Mouse (Mus musculus): ENCODE measurements around the gene Smurf2. TPM values are rescaled to one million over a fixed set of nuclear protein-coding genes. Genes with fewer than 3 reads are reported as not detected.

The Smurf2 gene
- polyA plus RNA-seq, 1 experiment from 2014 or later, result 17.4 TPM

- Histone ChIP-seq H3K4me3 (replicated peaks) (no peak overlapping the region), H3K4me2 (replicated peaks) (no peak overlapping the region), H3K27me3 (no peaks in the 10 kb centered on the region), H3K9ac (replicated peaks) (no peak overlapping the region), H3K27ac (no peak overlapping the region), H3K4me1 (replicated peaks) (0 out of 2 replicates have a peak, but pooled peaks cover 6% of the 10 kb centered on the region), H3K36me3 (no peaks in the 10 kb centered on the region), H3K9me3 (no peaks in the 10 kb centered on the region)
- 93% methylated on average over 2 of the region's 2 CpGs for WGBS
- no peak for ATAC-seq
Measured at GRCm38 (mm10) chr11:106896561-106897168, 23.9 kb downstream of the Smurf2 start.

GRCm38 (mm10) chr11:106883656-106884055 lies 36.9 kb downstream of the Smurf2 start:
- Histone ChIP-seq H3K27ac (no peak overlapping the region), H3K36me3 (no peaks in the 10 kb centered on the region), H3K9me3 (no peaks in the 10 kb centered on the region), H3K4me3 (replicated peaks) (no peak overlapping the region), H3K27me3 (no peaks in the 10 kb centered on the region), H3K4me2 (replicated peaks) (no peak overlapping the region), H3K4me1 (replicated peaks) (peaks cover 6% of the 10 kb centered on the region), H3K9ac (replicated peaks) (no peak overlapping the region)
- no peak for ATAC-seq
- WGBS, result 95% methylated on average over 1 of the region's 1 CpGs

- Histone ChIP-seq H3K27me3 (no peaks in the 10 kb centered on the region), H3K9me3 (no peaks in the 10 kb centered on the region), H3K4me2 (replicated peaks) (no peak overlapping the region), H3K27ac (no peak overlapping the region), H3K9ac (replicated peaks) (no peak overlapping the region), H3K36me3 (peaks cover 16% of the 10 kb centered on the region), H3K4me1 (replicated peaks) (no peaks in the 10 kb centered on the region), H3K4me3 (replicated peaks) (no peak overlapping the region)
- no peak for ATAC-seq
- 91% methylated on average over 6 of the region's 6 CpGs for WGBS
Measured at GRCm38 (mm10) chr11:106872650-106873049, 47.9 kb downstream of the Smurf2 start.

GRCm38 (mm10) chr11:106851438-106851837 lies 69.1 kb downstream of the Smurf2 start:
- ATAC-seq, result no peak
- WGBS, result 53% methylated on average over 2 of the region's 2 CpGs
- no peak overlapping the region for H3K4me3 ChIP-seq (replicated peaks)
- H3K4me2 ChIP-seq (replicated peaks), result no peak overlapping the region
- no peak overlapping the region for H3K9ac ChIP-seq (replicated peaks)
- H3K36me3 ChIP-seq, result peaks cover 35% of the 10 kb centered on the region
- H3K9me3 ChIP-seq, result no peaks in the 10 kb centered on the region
- no peaks in the 10 kb centered on the region for H3K4me1 ChIP-seq (replicated peaks)
- H3K27me3 ChIP-seq, result no peaks in the 10 kb centered on the region
- H3K27ac ChIP-seq, result no peak overlapping the region

GRCm38 (mm10) chr11:106842002-106842401 lies 78.5 kb downstream of the Smurf2 start:
- no peaks in the 10 kb centered on the region for H3K9me3 ChIP-seq
- 96% methylated on average over 3 of the region's 3 CpGs for WGBS
- no peak overlapping the region for H3K4me2 ChIP-seq (replicated peaks)
- no peak overlapping the region for H3K9ac ChIP-seq (replicated peaks)
- no peak overlapping the region for H3K4me3 ChIP-seq (replicated peaks)
- peaks cover 56% of the 10 kb centered on the region for H3K36me3 ChIP-seq
- H3K27ac ChIP-seq, result no peak overlapping the region
- H3K4me1 ChIP-seq (replicated peaks), result no peaks in the 10 kb centered on the region
- H3K27me3 ChIP-seq, result no peaks in the 10 kb centered on the region
- ATAC-seq, result no peak

GRCm38 (mm10) chr11:106828079-106828478 lies 92.4 kb downstream of the Smurf2 start:
- no peak overlapping the region for H3K9ac ChIP-seq (replicated peaks)
- H3K4me3 ChIP-seq (replicated peaks), result no peak overlapping the region
- peaks cover 74% of the 10 kb centered on the region for H3K36me3 ChIP-seq
- 100% methylated on average over 7 of the region's 7 CpGs for WGBS
- no peaks in the 10 kb centered on the region for H3K4me1 ChIP-seq (replicated peaks)
- H3K27ac ChIP-seq, result no peak overlapping the region
- no peak overlapping the region for H3K4me2 ChIP-seq (replicated peaks)
- no peak for ATAC-seq
- no peaks in the 10 kb centered on the region for H3K27me3 ChIP-seq
- no peaks in the 10 kb centered on the region for H3K9me3 ChIP-seq

- Histone ChIP-seq H3K36me3 (peaks cover 71% of the 10 kb centered on the region), H3K27me3 (no peaks in the 10 kb centered on the region), H3K4me2 (replicated peaks) (no peak overlapping the region), H3K9me3 (no peaks in the 10 kb centered on the region), H3K4me1 (replicated peaks) (no peaks in the 10 kb centered on the region), H3K4me3 (replicated peaks) (no peak overlapping the region), H3K9ac (replicated peaks) (no peak overlapping the region), H3K27ac (no peak overlapping the region)
- WGBS, result 95% methylated on average over 10 of the region's 10 CpGs
- ATAC-seq, result no peak
Measured at GRCm38 (mm10) chr11:106824403-106824802, 96.1 kb downstream of the Smurf2 start.

- Histone ChIP-seq H3K4me3 (replicated peaks) (no peak overlapping the region), H3K27ac (no peak overlapping the region), H3K4me2 (replicated peaks) (no peak overlapping the region), H3K9me3 (no peaks in the 10 kb centered on the region), H3K9ac (replicated peaks) (no peak overlapping the region), H3K36me3 (peaks cover 74% of the 10 kb centered on the region), H3K4me1 (replicated peaks) (0 out of 2 replicates have a peak, but pooled peaks cover 3% of the 10 kb centered on the region), H3K27me3 (no peaks in the 10 kb centered on the region)
- ATAC-seq, result no peak
- 91% methylated on average over 8 of the region's 8 CpGs for WGBS
Measured at GRCm38 (mm10) chr11:106823741-106824140, 96.8 kb downstream of the Smurf2 start.

GRCm38 (mm10) chr11:106822911-106823310 lies 97.6 kb downstream of the Smurf2 start:
- H3K27me3 ChIP-seq, result no peaks in the 10 kb centered on the region
- no peak overlapping the region for H3K27ac ChIP-seq
- no peaks in the 10 kb centered on the region for H3K9me3 ChIP-seq
- H3K9ac ChIP-seq (replicated peaks), result no peak overlapping the region
- peaks cover 10% of the 10 kb centered on the region for H3K4me1 ChIP-seq (replicated peaks)
- no peak overlapping the region for H3K4me2 ChIP-seq (replicated peaks)
- 86% methylated on average over 5 of the region's 5 CpGs for WGBS
- ATAC-seq, result no peak
- no peak overlapping the region for H3K4me3 ChIP-seq (replicated peaks)
- peaks cover 73% of the 10 kb centered on the region for H3K36me3 ChIP-seq

GRCm38 (mm10) chr11:106822491-106822890 lies 98.0 kb downstream of the Smurf2 start:
- H3K4me3 ChIP-seq (replicated peaks), result no peak overlapping the region
- H3K27me3 ChIP-seq, result no peaks in the 10 kb centered on the region
- H3K4me1 ChIP-seq (replicated peaks), result peaks cover 10% of the 10 kb centered on the region
- H3K4me2 ChIP-seq (replicated peaks), result no peak overlapping the region
- H3K9ac ChIP-seq (replicated peaks), result no peak overlapping the region
- WGBS, result 93% methylated on average over 8 of the region's 8 CpGs
- H3K9me3 ChIP-seq, result no peaks in the 10 kb centered on the region
- no peak for ATAC-seq
- no peak overlapping the region for H3K27ac ChIP-seq
- peaks cover 73% of the 10 kb centered on the region for H3K36me3 ChIP-seq

- peaks cover 10% of the 10 kb centered on the region for H3K4me1 ChIP-seq (replicated peaks)
- no peak overlapping the region for H3K27ac ChIP-seq
- 88% methylated on average over 6 of the region's 6 CpGs for WGBS
- H3K9ac ChIP-seq (replicated peaks), result no peak overlapping the region
- H3K36me3 ChIP-seq, result peaks cover 74% of the 10 kb centered on the region
- H3K27me3 ChIP-seq, result no peaks in the 10 kb centered on the region
- H3K4me2 ChIP-seq (replicated peaks), result no peak overlapping the region
- ATAC-seq, result no peak
- H3K9me3 ChIP-seq, result no peaks in the 10 kb centered on the region
- H3K4me3 ChIP-seq (replicated peaks), result no peak overlapping the region
Measured at GRCm38 (mm10) chr11:106821397-106821796, 99.1 kb downstream of the Smurf2 start.

GRCm38 (mm10) chr11:106820972-106821371 lies 99.5 kb downstream of the Smurf2 start:
- ATAC-seq, result no peak
- H3K9ac ChIP-seq (replicated peaks), result no peak overlapping the region
- peaks cover 10% of the 10 kb centered on the region for H3K4me1 ChIP-seq (replicated peaks)
- no peaks in the 10 kb centered on the region for H3K27me3 ChIP-seq
- H3K27ac ChIP-seq, result no peak overlapping the region
- H3K9me3 ChIP-seq, result no peaks in the 10 kb centered on the region
- no peak overlapping the region for H3K4me2 ChIP-seq (replicated peaks)
- 84% methylated on average over 4 of the region's 4 CpGs for WGBS
- H3K36me3 ChIP-seq, result peaks cover 74% of the 10 kb centered on the region
- H3K4me3 ChIP-seq (replicated peaks), result no peak overlapping the region

GRCm38 (mm10) chr11:106820252-106820651 lies 100.3 kb downstream of the Smurf2 start:
- no peaks in the 10 kb centered on the region for H3K9me3 ChIP-seq
- WGBS, result 79% methylated on average over 6 of the region's 6 CpGs
- H3K27ac ChIP-seq, result no peak overlapping the region
- no peak overlapping the region for H3K9ac ChIP-seq (replicated peaks)
- no peaks in the 10 kb centered on the region for H3K27me3 ChIP-seq
- H3K4me3 ChIP-seq (replicated peaks), result no peak overlapping the region
- peaks cover 10% of the 10 kb centered on the region for H3K4me1 ChIP-seq (replicated peaks)
- ATAC-seq, result no peak
- H3K4me2 ChIP-seq (replicated peaks), result no peak overlapping the region
- peaks cover 80% of the 10 kb centered on the region for H3K36me3 ChIP-seq
